Mouse (Mus musculus) layer of hippocampus, adult 2 months (tissue): ENCODE results near the gene Ube2n. TPM values are rescaled to one million over a fixed set of nuclear protein-coding genes. Genes with fewer than 3 reads are reported as not detected.

Experiments used
- DNase-seq, 2 experiments: peaks; one replicate each; pipeline ENCODE4 v3.0.0; 2022; ENCODE audit warnings: low spot score in 2 of 2
- H3K27ac ChIP-seq: fragments of 200-600 bp; 2 replicates; pipeline ENCODE4 v1.8.1; 2022
- H3K4me3 ChIP-seq: fragments of 200-600 bp; 2 replicates; pipeline ENCODE4 v1.8.1; 2022; ENCODE audit warnings: mild to moderate bottlenecking
- CTCF ChIP-seq: fragments of 200-600 bp; conservative IDR thresholded peaks from 2 replicates; pipeline ENCODE4 v1.8.1; 2022; ENCODE audit warnings: antibody characterized with exemption, mild to moderate bottlenecking, moderate library complexity
- microRNA-seq, 2 experiments: library from miRNA; unstranded; fragments of <30 nt; microRNA quantifications; one replicate each; pipeline ENCODE4 v1.2.0; 2021
- total RNA-seq, 2 experiments: library from RNA; stranded (reverse); gene quantifications; 2 replicates each; pipeline ENCODE4 v1.2.3; 2021

The Ube2n gene
- total RNA-seq, 2 experiments from 2014 or later, result 182 to 188 TPM

DNA sequence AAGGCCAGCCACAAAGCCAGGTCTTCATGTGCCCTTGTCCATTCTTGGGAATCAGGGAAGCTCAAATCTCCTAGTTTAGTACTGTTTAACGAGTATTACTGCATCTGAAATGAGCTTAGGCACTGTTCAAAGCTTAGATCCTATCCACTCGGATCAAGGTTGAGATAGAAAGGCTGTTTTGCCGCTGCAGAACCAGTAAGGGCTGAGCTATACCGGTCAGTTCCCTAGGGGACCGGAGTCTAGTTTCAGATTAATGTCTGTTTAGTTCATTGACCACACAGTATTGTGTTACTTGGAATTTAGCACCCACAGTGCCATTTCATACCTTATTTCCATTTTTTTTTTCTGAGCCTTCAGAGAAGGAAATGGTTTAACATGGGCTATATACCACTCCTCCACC, 52.6 kb downstream of the Ube2n start:
- H3K27ac ChIP-seq, result peak overlapping the region; percentile 28; the same call in 1 of the 2 replicates
- no peak overlapping the region for H3K4me3 ChIP-seq
- TF ChIP-seq CTCF, result no peak
- no peak for DNase-seq

DNA sequence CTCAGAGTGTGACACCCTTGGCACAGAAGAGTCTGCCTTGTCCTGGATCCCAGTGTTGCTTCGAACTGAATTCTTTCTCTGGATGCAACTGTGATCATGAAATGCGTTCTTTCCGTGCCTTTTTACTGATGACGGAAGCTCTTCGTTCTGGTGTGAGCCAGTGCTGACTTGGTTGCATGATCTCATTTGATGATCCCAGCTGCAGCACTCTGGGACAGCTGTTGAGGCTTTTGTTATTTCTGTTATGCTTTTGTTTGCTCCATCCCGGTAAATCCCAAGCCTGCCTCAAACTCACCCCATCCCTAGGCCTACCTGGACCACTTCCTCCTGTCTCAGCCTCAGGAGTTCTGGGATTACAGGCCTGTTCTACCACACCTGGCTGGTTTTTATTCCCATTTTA, 53.1 kb downstream of the Ube2n start:
- Histone ChIP-seq H3K27ac (peak overlapping the region; percentile 23; the same call in 1 of the 2 replicates), H3K4me3 (no peak overlapping the region)
- DNase-seq, result no peak
- no peak for TF ChIP-seq CTCF

DNA sequence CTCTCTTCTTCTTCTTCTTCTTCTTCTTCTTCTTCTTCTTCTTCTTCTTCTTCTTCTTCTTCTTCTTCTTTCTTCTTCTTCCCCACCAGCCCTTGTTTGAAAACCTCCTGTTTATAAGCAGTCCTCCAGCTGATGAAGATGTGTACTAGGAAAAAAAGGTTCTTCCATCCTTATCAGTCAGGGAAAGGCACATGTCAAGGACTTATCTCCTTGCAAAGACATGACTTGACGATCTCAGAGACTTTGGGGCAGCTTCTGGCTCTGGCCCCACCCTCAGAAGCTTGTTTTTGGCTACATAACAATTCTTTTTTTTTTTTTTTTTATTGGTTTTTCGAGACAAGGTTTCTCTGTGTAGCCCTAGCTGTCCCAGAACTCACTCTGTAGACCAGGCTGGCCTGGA, 54.5 kb downstream of the Ube2n start:
- no peak for TF ChIP-seq CTCF
- no peak for DNase-seq
- no peak overlapping the region for H3K27ac ChIP-seq
- no peak overlapping the region for H3K4me3 ChIP-seq

- Histone ChIP-seq H3K4me3 (no peak overlapping the region), H3K27ac (no peak overlapping the region)
- no peak for DNase-seq
- no peak for TF ChIP-seq CTCF
These were observed 60.0 kb downstream of the Ube2n start for GRCm38 (mm10) chr10:95574994-95575393.

GRCm38 (mm10) chr10:95575839-95576380, 61.0 kb downstream of the Ube2n start:
- H3K27ac ChIP-seq, result no peak overlapping the region
- TF ChIP-seq CTCF, result no peak
- no peak overlapping the region for H3K4me3 ChIP-seq
- no peak for DNase-seq

GRCm38 (mm10) chr10:95576876-95577566, 62.1 kb downstream of the Ube2n start:
- no peak overlapping the region for H3K27ac ChIP-seq
- TF ChIP-seq CTCF, result no peak
- no peak for DNase-seq
- no peak overlapping the region for H3K4me3 ChIP-seq

- no peak for DNase-seq
- no peak overlapping the region for H3K4me3 ChIP-seq
- no peak overlapping the region for H3K27ac ChIP-seq
- TF ChIP-seq CTCF, result no peak
These were observed 62.6 kb downstream of the Ube2n start for GRCm38 (mm10) chr10:95577567-95577950.

GRCm38 (mm10) chr10:95585554-95585953, 70.6 kb downstream of the Ube2n start:
- no peak for DNase-seq
- Histone ChIP-seq H3K4me3 (no peak overlapping the region), H3K27ac (no peak overlapping the region)
- TF ChIP-seq CTCF, result no peak

GRCm38 (mm10) chr10:95587509-95588220, 72.7 kb downstream of the Ube2n start:
- no peak for DNase-seq
- no peak for TF ChIP-seq CTCF
- no peak overlapping the region; the same call in 1 of the 2 replicates for H3K27ac ChIP-seq
- H3K4me3 ChIP-seq, result no peak overlapping the region

- Histone ChIP-seq H3K4me3 (no peak overlapping the region), H3K27ac (no peak overlapping the region)
- no peak for TF ChIP-seq CTCF
- no peak for DNase-seq
These were observed 74.3 kb downstream of the Ube2n start for GRCm38 (mm10) chr10:95589196-95589595.

- DNase-seq, result no peak
- Histone ChIP-seq H3K27ac (no peak overlapping the region), H3K4me3 (no peak overlapping the region)
- no peak for TF ChIP-seq CTCF
These were observed 75.3 kb downstream of the Ube2n start for GRCm38 (mm10) chr10:95590196-95590595.

DNA sequence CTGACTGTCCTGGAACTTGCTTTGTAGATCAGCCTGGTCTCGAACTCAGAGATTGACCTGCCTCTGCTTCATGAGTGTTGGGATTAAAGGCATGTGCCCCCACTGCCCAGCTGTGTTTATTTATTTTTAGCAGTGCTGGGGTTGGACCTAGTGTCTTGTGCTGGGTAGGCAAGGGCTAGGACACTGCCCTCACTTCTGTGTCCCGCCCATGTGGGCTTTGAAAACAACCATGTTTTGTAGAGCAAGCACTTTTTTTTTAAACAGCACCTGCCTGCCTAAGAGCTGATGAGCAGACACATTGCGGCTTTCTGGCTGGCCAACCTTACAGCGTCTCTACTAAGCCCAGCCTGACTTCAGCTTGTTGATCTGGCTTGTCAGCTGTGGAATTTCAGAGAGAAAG, 76.3 kb downstream of the Ube2n start:
- H3K27ac ChIP-seq, result no peak overlapping the region
- no peak overlapping the region for H3K4me3 ChIP-seq
- DNase-seq, result no peak
- TF ChIP-seq CTCF, result no peak

- Histone ChIP-seq H3K27ac (no peak overlapping the region), H3K4me3 (no peak overlapping the region)
- TF ChIP-seq CTCF, result no peak
- no peak for DNase-seq
These were observed 79.5 kb downstream of the Ube2n start for GRCm38 (mm10) chr10:95594414-95594813.

Small RNAs within 50 kb of the gene (microRNA-seq; reads per million reads assigned to microRNA genes)
- gene Mir3058, result 3.7 to 5.1 reads per million in 2 experiments

Other genes with a start within 250 kb of the Ube2n start
- 1 to 10 TPM; 5.6 to 7.2 TPM for gene Cradd, start 191.0 kb upstream of the Ube2n start, total RNA-seq
- 10 to 100 TPM; 28.8 to 36.3 TPM for gene Socs2, start 98.0 kb upstream of the Ube2n start, total RNA-seq
- gene Mrpl42, start 13.2 kb upstream of the Ube2n start, total RNA-seq, result 10 to 100 TPM; 71.7 to 74.5 TPM
- gene Nudt4, start 49.0 kb downstream of the Ube2n start, total RNA-seq, result 10 to 100 TPM; 59.6 to 65.6 TPM
- not detected for gene Anapc15-ps, start 158.3 kb downstream of the Ube2n start, total RNA-seq